Mouse (Mus musculus) forebrain, embryonic 11.5 days (tissue): ENCODE data around the gene Slf2. TPM values are rescaled to one million over a fixed set of nuclear protein-coding genes. Genes with fewer than 3 reads are reported as not detected.

Experiments used
- ATAC-seq: fragments of 200-750 bp; cut with Nextera tagmentation; replicated peaks from 2 replicates; pipeline ENCODE4 v1.8.0; 2017; ENCODE audit warnings: moderate TSS enrichment; ENCODE audit not compliant: low FRiP score
- DNase-seq: peaks from one replicate; pipeline ENCODE4 v3.0.0-alpha.2; 2017; ENCODE audit warnings: low spot score
- H3K27ac ChIP-seq: fragments of 300-500 bp; sonication (generic); 2 replicates; pipeline ENCODE4 v1.5.1; 2014; ENCODE audit warnings: low read depth, low read length
- H3K27me3 ChIP-seq: fragments of 300-500 bp; sonication (generic); 2 replicates; pipeline ENCODE4 v1.6.1; 2014; ENCODE audit warnings: mild to moderate bottlenecking, low read length, mixed read lengths; ENCODE audit not compliant: control insufficient read depth, insufficient read depth
- H3K36me3 ChIP-seq: fragments of 300-500 bp; sonication (generic); 2 replicates; pipeline ENCODE4 v1.6.1; 2014; ENCODE audit warnings: mild to moderate bottlenecking, low read length, moderate library complexity, mixed read lengths; ENCODE audit not compliant: control insufficient read depth, insufficient read depth
- H3K4me1 ChIP-seq: fragments of 300-500 bp; sonication (generic); replicated peaks from 2 replicates; pipeline ENCODE4 v1.6.1; 2014; ENCODE audit warnings: low read length, mixed read lengths; ENCODE audit not compliant: control insufficient read depth, insufficient read depth
- H3K4me2 ChIP-seq: fragments of 300-500 bp; sonication (generic); 2 replicates; pipeline ENCODE4 v1.6.1; 2014; ENCODE audit warnings: low read depth, mild to moderate bottlenecking, low read length, moderate library complexity, mixed read lengths; ENCODE audit not compliant: severe bottlenecking
- H3K4me3 ChIP-seq: fragments of 300-500 bp; sonication (generic); 2 replicates; pipeline ENCODE4 v1.5.1; 2014; ENCODE audit warnings: low read depth, low read length
- H3K9ac ChIP-seq: fragments of 300-500 bp; sonication (generic); 2 replicates; pipeline ENCODE4 v1.6.1; 2014; ENCODE audit warnings: low read length
- H3K9me3 ChIP-seq: fragments of 300-500 bp; sonication (generic); 2 replicates; pipeline ENCODE4 v1.6.1; 2016; ENCODE audit warnings: low read length, mixed read lengths; ENCODE audit not compliant: control insufficient read depth
- WGBS: fragments of 180-500 bp; shearing (Covaris S2); extraction: QIAGEN DNeasy Blood & Tissue Kit; methylation state at CpG from one replicate; pipeline ENCODE4 v1.1.7; 2014; 5-methylcytosine and 5-hydroxymethylcytosine counted together
- polyA plus RNA-seq: library from polyadenylated mRNA; unstranded; fragments of >200 nt; fragmentation: Nextera tagmentation; extraction: Ambion mirVana; gene quantifications from 2 replicates; pipeline ENCODE4 v1.2.1, GENCODE M21; 2014

The Slf2 gene
- polyA plus RNA-seq, 1 experiment from 2014 or later, result 59.3 TPM

GRCm38 (mm10) chr19:44895245-44895644, 35.7 kb upstream of the Slf2 start:
- no peak overlapping the region for H3K4me3 ChIP-seq
- no peak overlapping the region for H3K4me2 ChIP-seq
- ATAC-seq (0 out of 2 replicates have a peak, but pooled peaks have one; percentile 51), DNase-seq (peak; percentile 83)
- no peak overlapping the region for H3K9ac ChIP-seq
- no peaks in the 10 kb centered on the region for H3K36me3 ChIP-seq
- no peak overlapping the region for H3K27ac ChIP-seq
- 0% methylated on average over 4 of the region's 4 CpGs for WGBS
- no peaks in the 10 kb centered on the region for H3K9me3 ChIP-seq
- H3K27me3 ChIP-seq, result peaks cover 39% of the 10 kb centered on the region
- peaks cover 13% of the 10 kb centered on the region; the same call in 1 of the 2 replicates for H3K4me1 ChIP-seq

GRCm38 (mm10) chr19:44896450-44896849, 34.5 kb upstream of the Slf2 start:
- no peaks in the 10 kb centered on the region for H3K36me3 ChIP-seq
- no peak overlapping the region for H3K4me2 ChIP-seq
- DNase-seq (no peak), ATAC-seq (no peak)
- WGBS, result 74% methylated on average over 6 of the region's 6 CpGs
- H3K27ac ChIP-seq, result no peak overlapping the region
- H3K9me3 ChIP-seq, result no peaks in the 10 kb centered on the region
- no peak overlapping the region for H3K9ac ChIP-seq
- H3K4me3 ChIP-seq, result no peak overlapping the region
- peaks cover 28% of the 10 kb centered on the region for H3K27me3 ChIP-seq
- peaks cover 14% of the 10 kb centered on the region; the same call in 1 of the 2 replicates for H3K4me1 ChIP-seq

GRCm38 (mm10) chr19:44897521-44897920, 33.4 kb upstream of the Slf2 start:
- peaks cover 19% of the 10 kb centered on the region for H3K27me3 ChIP-seq
- WGBS, result 75% methylated on average over 5 of the region's 5 CpGs

GRCm38 (mm10) chr19:44898646-44899045, 32.3 kb upstream of the Slf2 start:
- Histone ChIP-seq H3K27ac (no peak overlapping the region), H3K27me3 (peaks cover 10% of the 10 kb centered on the region), H3K4me2 (no peak overlapping the region), H3K4me1 (peaks cover 8% of the 10 kb centered on the region; the same call in 1 of the 2 replicates), H3K4me3 (no peak overlapping the region), H3K9ac (no peak overlapping the region), H3K36me3 (no peaks in the 10 kb centered on the region), H3K9me3 (no peaks in the 10 kb centered on the region)
- no peak for DNase-seq
- 59% methylated on average over 3 of the region's 3 CpGs for WGBS
- ATAC-seq, result no peak

More at GRCm38 (mm10) chr19:44897521-44897920, 33.4 kb upstream of the Slf2 start:
- H3K36me3 ChIP-seq, result no peaks in the 10 kb centered on the region
- H3K4me2 ChIP-seq, result no peak overlapping the region
- ATAC-seq (no peak), DNase-seq (no peak)
- H3K27ac ChIP-seq, result no peak overlapping the region
- H3K9me3 ChIP-seq, result no peaks in the 10 kb centered on the region
- H3K9ac ChIP-seq, result no peak overlapping the region
- no peak overlapping the region for H3K4me3 ChIP-seq
- H3K4me1 ChIP-seq, result peaks cover 12% of the 10 kb centered on the region; the same call in 1 of the 2 replicates

GRCm38 (mm10) chr19:44899104-44899793, 31.7 kb upstream of the Slf2 start:
- Histone ChIP-seq H3K9ac (no peak overlapping the region), H3K27ac (no peak overlapping the region), H3K4me2 (no peak overlapping the region), H3K9me3 (no peaks in the 10 kb centered on the region), H3K4me3 (no peak overlapping the region), H3K36me3 (no peaks in the 10 kb centered on the region), H3K4me1 (peaks cover 8% of the 10 kb centered on the region; the same call in 1 of the 2 replicates), H3K27me3 (peaks cover 5% of the 10 kb centered on the region; the same call in 1 of the 2 replicates)
- DNase-seq, result peak; percentile 41
- 37% methylated on average over 9 of the region's 9 CpGs for WGBS
- ATAC-seq, result no peak

GRCm38 (mm10) chr19:44899947-44900773, 30.8 kb upstream of the Slf2 start:
- Histone ChIP-seq H3K27ac (0 out of 2 replicates have a peak overlapping the region, but pooled peaks have one; percentile 6), H3K9me3 (no peaks in the 10 kb centered on the region), H3K4me3 (no peak overlapping the region), H3K9ac (peak overlapping the region; percentile 23; the same call in 1 of the 2 replicates), H3K4me1 (peaks cover 8% of the 10 kb centered on the region; the same call in 1 of the 2 replicates), H3K36me3 (no peaks in the 10 kb centered on the region), H3K27me3 (peaks cover 2% of the 10 kb centered on the region; the same call in 1 of the 2 replicates), H3K4me2 (no peak overlapping the region)
- DNase-seq (peak; percentile 66), ATAC-seq (no peak)
- WGBS, result 37% methylated on average over 22 of the region's 22 CpGs

- Histone ChIP-seq H3K4me3 (no peak overlapping the region), H3K9me3 (no peaks in the 10 kb centered on the region), H3K9ac (no peak overlapping the region), H3K27me3 (peaks cover 2% of the 10 kb centered on the region; the same call in 1 of the 2 replicates), H3K36me3 (no peaks in the 10 kb centered on the region), H3K27ac (no peak overlapping the region), H3K4me2 (no peak overlapping the region), H3K4me1 (peaks cover 8% of the 10 kb centered on the region; the same call in 1 of the 2 replicates)
- 68% methylated on average over 3 of the region's 3 CpGs for WGBS
- DNase-seq (peak; percentile 42), ATAC-seq (no peak)
Measured at GRCm38 (mm10) chr19:44901047-44901446, 29.9 kb upstream of the Slf2 start.

GRCm38 (mm10) chr19:44902324-44902723, 28.6 kb upstream of the Slf2 start:
- Histone ChIP-seq H3K36me3 (no peaks in the 10 kb centered on the region), H3K4me3 (no peak overlapping the region), H3K4me1 (peaks cover 8% of the 10 kb centered on the region; the same call in 1 of the 2 replicates), H3K27me3 (no peaks in the 10 kb centered on the region), H3K4me2 (no peak overlapping the region), H3K9ac (no peak overlapping the region), H3K27ac (no peak overlapping the region), H3K9me3 (no peaks in the 10 kb centered on the region)
- 91% methylated on average over 4 of the region's 4 CpGs for WGBS
- peak; percentile 38 for DNase-seq
- ATAC-seq, result no peak
